Mouse (Mus musculus) limb, embryonic 10.5 days (tissue): Measurements from ENCODE around the gene Gm10428. TPM values are rescaled to one million over a fixed set of nuclear protein-coding genes. Genes with fewer than 3 reads are reported as not detected.
A peak's percentile ranks its signal among the peaks of the same experiment; 100 is the strongest.
"Not testable (repeated sequence)": the region's sequence is repeated elsewhere in the genome, so short reads cannot be mapped to it uniquely, and the experiment has no call there.

Source experiments
- DNase-seq: peaks from one replicate; pipeline ENCODE4 v3.0.0-alpha.2; 2017; ENCODE audit warnings: low spot score
- H3K27ac ChIP-seq: fragments of 300-500 bp; sonication (generic); 2 replicates; pipeline ENCODE4 v1.5.1; 2016; ENCODE audit warnings: mild to moderate bottlenecking
- H3K27me3 ChIP-seq: fragments of 300-500 bp; sonication (generic); 2 replicates; pipeline ENCODE4 v1.6.1; 2016; ENCODE audit warnings: low read depth, mild to moderate bottlenecking; ENCODE audit not compliant: poor library complexity, severe bottlenecking
- H3K36me3 ChIP-seq: fragments of 300-500 bp; sonication (generic); 2 replicates; pipeline ENCODE4 v1.6.1; 2016; ENCODE audit warnings: mild to moderate bottlenecking, moderate library complexity
- H3K4me1 ChIP-seq: fragments of 300-500 bp; sonication (generic); 2 replicates; pipeline ENCODE4 v1.6.1; 2016
- H3K4me3 ChIP-seq: fragments of 300-500 bp; sonication (generic); 2 replicates; pipeline ENCODE4 v1.5.1; 2016; ENCODE audit warnings: mild to moderate bottlenecking, moderate library complexity
- H3K9me3 ChIP-seq: fragments of 300-500 bp; sonication (generic); replicated peaks from 2 replicates; pipeline ENCODE4 v1.6.1; 2016; ENCODE audit warnings: mild to moderate bottlenecking
- WGBS: fragments of 180-500 bp; shearing (Covaris S2); methylation state at CpG from one replicate; pipeline ENCODE4 v1.1.7; 2016; 5-methylcytosine and 5-hydroxymethylcytosine counted together
- polyA plus RNA-seq: library from polyadenylated mRNA; unstranded; fragments of >200 nt; fragmentation: Nextera tagmentation; extraction: Ambion mirVana; gene quantifications from 2 replicates; pipeline ENCODE4 v1.2.1, GENCODE M21; 2016

Gm10428 gene
- polyA plus RNA-seq, 1 experiment from 2014 or later = not detected

DNA sequence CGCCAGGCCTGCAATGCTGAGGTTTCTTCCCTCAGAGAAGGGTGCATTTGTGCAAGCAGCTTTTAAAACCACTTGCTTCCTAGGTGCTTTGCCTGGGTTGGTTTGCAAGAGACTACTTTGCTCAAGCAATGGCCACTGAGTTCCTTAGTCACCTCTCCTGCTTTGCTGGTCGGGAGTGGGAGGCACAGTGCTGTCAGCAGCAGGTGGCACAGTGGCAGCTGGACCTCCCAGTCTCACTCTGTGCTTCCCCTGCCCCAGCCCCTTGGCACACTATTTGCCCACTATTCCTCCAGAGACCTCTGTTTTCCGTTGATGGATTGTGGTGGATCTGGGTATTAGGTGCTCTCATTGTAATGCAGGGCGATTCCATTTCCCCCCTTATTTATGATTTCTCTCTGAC lies 4.8 kb upstream of the Gm10428 start:
- no peak overlapping the region for H3K4me3 ChIP-seq

DNA sequence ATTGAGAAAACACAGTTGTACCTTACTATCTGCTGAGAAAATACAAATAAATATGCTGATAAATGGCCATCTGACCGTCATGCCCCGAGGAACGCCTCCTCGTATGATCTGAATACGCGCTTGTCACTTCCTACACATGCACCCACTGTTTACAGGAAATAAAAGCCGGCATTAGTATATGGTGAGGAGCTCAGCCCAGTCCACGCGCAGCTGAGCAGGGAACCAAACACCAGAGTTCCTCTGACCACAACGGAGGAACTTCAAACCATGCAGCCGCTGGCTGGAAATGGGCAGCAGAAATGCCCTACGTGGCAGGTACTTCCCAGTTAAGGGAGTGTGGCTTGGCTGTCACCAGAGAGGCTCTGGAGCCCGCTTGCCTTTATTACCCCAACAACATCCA lies 3.5 kb upstream of the Gm10428 start:
- not testable (repeated sequence) for DNase-seq, H3K27ac ChIP-seq, H3K4me3 ChIP-seq, H3K9me3 ChIP-seq, H3K36me3 ChIP-seq
- Histone ChIP-seq H3K4me1 (peaks cover 13% of the 10 kb centered on the region), H3K27me3 (peaks cover 31% of the 10 kb centered on the region)
- WGBS = 92% methylated on average over 13 of the region's 13 CpGs

More for the DNA sequence above, 4.8 kb upstream of the Gm10428 start:
- Histone ChIP-seq H3K27ac (no peak overlapping the region), H3K36me3 (no peaks in the 10 kb centered on the region), H3K27me3 (peaks cover 31% of the 10 kb centered on the region), H3K4me1 (peaks cover 23% of the 10 kb centered on the region), H3K9me3 (no peaks in the 10 kb centered on the region)
- 76% methylated on average over 4 of the region's 4 CpGs for whole genome bisulfite sequencing
- no peak for DNase-seq

DNA sequence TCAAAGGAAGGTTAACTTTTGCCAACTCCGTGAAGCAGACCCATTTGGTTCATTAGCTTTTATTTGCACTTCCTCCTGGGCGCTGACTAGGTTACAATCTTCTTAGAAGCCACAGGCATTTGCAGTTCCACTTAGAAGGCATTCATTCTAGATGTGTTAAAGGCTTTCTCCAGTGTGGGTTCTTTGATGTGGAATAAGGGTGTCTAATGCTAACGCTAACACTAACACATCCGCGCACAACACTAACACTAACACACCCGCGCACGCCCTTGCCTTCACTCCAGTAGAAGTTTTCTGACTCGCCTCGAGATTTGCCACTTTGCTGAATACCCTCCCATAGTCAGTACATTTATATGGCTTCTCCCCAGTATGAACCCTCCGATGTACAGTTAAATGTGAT lies 709 bp upstream of the Gm10428 start:
- Histone ChIP-seq H3K27ac (no peak overlapping the region), H3K9me3 (no peaks in the 10 kb centered on the region), H3K4me1 (peaks cover 11% of the 10 kb centered on the region), H3K36me3 (no peaks in the 10 kb centered on the region), H3K4me3 (no peak overlapping the region), H3K27me3 (peaks cover 39% of the 10 kb centered on the region)
- no peak for DNase-seq
- 51% methylated on average over 11 of the region's 11 CpGs for WGBS

DNA sequence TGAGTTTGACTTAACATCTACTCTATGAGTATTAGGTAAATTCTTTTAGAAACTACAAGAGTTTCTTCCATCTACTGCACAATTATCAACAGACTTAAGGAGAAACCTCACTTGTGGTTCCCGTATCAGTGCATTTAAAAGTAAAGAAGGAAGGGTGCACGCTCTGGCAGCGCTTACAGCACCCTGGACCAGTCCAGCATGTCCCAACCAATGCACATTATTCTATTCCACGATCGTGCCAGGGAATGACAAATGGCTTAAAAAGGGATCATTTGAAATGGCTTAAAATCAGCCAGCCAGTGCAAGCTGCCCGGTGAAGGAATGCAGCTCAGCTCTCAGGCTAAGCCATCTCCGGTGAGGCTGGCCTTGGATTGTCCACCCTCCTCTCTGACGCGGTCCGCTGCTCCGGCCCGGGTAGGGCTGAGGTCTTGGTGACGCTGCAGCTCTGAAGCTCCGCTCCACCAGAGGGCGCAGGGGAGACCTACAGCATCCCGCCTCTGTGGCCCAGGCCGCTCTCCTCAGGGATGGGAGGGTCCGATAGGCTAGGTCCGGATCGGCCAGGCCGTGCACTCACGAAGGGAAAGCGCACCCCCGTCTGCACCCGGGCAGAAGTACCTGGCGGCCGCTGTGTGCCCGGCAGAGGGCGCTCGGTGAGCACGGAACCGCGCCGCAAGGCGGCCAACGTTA lies 3.7 kb downstream of the Gm10428 start:
- peak overlapping the region; percentile 42; the same call in 1 of the 2 replicates for H3K27ac ChIP-seq
- H3K36me3 ChIP-seq = no peaks in the 10 kb centered on the region
- peak overlapping the region; percentile 37 for H3K4me3 ChIP-seq
- peaks cover 38% of the 10 kb centered on the region for H3K27me3 ChIP-seq
- DNase-seq = peak; percentile 98
- H3K4me1 ChIP-seq = peaks cover 12% of the 10 kb centered on the region
- 8% methylated on average over 36 of the region's 36 CpGs for WGBS
- H3K9me3 ChIP-seq = no peaks in the 10 kb centered on the region

DNA sequence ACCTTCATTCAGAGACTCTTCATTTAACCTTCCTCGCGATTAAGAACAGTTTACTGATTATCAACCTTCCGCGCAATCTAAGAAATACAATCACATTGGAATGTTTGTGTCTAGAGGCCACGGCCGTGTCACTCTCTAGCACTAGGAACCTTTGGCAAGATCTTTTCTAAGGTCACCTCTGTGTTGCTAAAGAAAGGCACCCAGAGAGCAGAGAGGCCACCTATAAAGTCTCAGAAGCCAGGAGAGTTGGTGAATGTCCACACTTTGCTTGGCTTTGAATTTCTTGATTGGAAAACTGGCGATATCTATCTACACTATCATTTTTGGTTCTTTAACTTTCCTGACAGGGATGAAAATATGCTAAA lies 4.2 kb downstream of the Gm10428 start:
- Histone ChIP-seq H3K9me3 (no peaks in the 10 kb centered on the region), H3K4me3 (peak overlapping the region; percentile 37), H3K4me1 (peaks cover 12% of the 10 kb centered on the region), H3K27ac (peak overlapping the region; percentile 42; the same call in 1 of the 2 replicates), H3K36me3 (no peaks in the 10 kb centered on the region), H3K27me3 (peaks cover 38% of the 10 kb centered on the region)
- no peak for DNase-seq
- 7% methylated on average over 7 of the region's 7 CpGs for WGBS

DNA sequence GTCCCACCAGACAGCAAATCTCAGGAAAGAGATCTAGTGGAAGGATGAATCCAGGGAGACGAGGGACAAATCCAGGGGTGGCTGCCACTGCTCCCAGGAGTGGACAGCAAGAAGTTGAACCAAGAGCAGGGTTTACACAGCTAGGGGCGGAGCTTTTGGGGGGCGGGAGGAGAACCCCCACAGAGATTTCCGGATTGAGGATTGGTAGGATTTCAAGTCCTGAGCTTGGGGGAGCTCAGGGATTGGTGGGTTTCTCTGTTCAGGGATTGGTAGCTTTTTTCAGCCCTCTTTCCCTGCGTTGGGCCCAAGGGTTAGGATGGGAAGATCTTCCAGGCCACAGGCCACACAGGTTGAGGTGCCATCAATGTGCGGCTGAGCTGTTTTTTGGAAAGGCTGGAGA lies 5.0 kb downstream of the Gm10428 start:
- Histone ChIP-seq H3K27me3 (peaks cover 38% of the 10 kb centered on the region), H3K9me3 (no peaks in the 10 kb centered on the region), H3K4me1 (peaks cover 10% of the 10 kb centered on the region), H3K4me3 (no peak overlapping the region), H3K27ac (no peak overlapping the region), H3K36me3 (no peaks in the 10 kb centered on the region)
- 80% methylated on average over 6 of the region's 6 CpGs for WGBS
- DNase-seq = no peak

DNA sequence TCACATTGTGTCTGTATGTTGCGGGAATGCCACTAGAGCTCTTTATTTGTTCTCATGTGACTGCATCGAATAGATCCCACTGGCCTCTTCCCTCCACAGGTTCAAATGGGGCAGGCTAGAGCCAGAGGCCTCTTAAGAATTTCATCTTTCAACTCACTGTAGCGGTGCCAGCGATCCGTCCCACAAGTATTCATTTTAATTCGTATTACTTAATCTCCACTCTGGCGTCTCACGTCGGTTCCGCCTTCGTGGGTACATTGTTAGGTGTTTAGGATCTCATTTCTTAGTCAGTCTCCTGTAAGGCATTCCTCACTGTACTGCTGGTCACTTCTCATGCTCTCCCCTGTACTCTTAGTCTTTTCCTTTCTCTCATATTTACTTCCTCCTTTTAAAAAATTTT lies 5.6 kb downstream of the Gm10428 start:
- H3K27me3 ChIP-seq = peaks cover 38% of the 10 kb centered on the region
- H3K4me1 ChIP-seq = peaks cover 10% of the 10 kb centered on the region
- no peak overlapping the region for H3K27ac ChIP-seq
- H3K9me3 ChIP-seq = no peaks in the 10 kb centered on the region
- H3K36me3 ChIP-seq = no peaks in the 10 kb centered on the region
- WGBS = 95% methylated on average over 11 of the region's 11 CpGs
- no peak for DNase-seq
- no peak overlapping the region for H3K4me3 ChIP-seq

DNA sequence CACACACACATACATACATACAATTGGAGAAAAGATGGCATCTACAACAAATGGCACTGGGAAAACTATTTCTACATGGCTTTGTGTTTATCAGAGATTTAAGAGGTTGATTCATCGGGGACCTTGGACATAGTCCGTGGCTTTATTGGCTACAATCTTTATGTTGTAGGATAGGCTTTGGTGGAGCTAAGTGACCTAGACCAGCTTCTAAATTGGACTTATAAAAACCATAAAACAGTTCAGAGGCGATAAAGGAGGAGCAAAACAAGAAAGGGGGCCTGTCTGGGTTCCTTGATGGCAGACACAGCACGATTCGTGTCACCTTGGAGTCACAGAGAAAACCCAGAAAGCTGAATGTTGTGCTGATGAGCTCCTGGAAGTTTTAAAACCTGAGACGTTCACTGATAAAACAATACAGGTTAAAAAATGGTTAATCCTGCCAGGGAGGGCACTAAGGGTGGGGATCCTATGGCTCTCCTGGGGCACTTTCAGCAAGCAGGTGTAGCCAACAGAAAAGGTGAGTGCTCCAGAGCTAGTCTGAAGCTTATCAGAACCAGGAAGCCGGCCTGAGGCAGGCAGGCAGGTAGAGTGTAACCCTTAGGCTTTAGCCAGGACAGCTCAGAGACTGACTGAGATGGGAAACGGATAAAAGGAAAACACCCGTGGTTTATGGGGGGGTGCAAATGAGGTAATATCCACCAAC lies 8.0 kb downstream of the Gm10428 start:
- no peak for DNase-seq
- Histone ChIP-seq H3K27me3 (peaks cover 28% of the 10 kb centered on the region), H3K27ac (no peak overlapping the region), H3K4me3 (no peak overlapping the region), H3K4me1 (peaks cover 10% of the 10 kb centered on the region), H3K9me3 (no peaks in the 10 kb centered on the region), H3K36me3 (no peaks in the 10 kb centered on the region)
- WGBS = 76% methylated on average over 9 of the region's 9 CpGs

DNA sequence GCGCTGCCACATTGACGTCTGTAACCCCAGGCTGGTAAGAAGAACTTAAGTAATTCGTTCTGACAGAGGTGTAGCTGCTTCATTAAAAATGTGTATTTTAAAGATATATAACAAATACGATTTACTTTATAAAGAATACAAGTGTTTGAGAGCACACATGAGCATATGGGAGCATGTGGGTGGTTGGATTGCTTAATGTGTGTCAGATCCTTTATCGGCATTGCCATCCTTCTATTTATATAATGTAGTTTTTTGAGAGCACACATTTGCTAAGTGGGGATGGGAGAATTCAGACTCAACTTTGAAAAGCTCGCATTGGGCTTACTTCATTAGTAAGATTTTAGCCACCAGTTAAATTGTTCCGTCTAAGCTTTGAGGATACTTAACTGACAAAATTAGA lies 23.6 kb downstream of the Gm10428 start:
- no peak overlapping the region for H3K4me3 ChIP-seq
- no peaks in the 10 kb centered on the region for H3K27me3 ChIP-seq
- peaks cover 35% of the 10 kb centered on the region for H3K9me3 ChIP-seq
- no peak overlapping the region for H3K27ac ChIP-seq
- DNase-seq = no peak
- H3K4me1 ChIP-seq = no peaks in the 10 kb centered on the region
- peaks cover 64% of the 10 kb centered on the region for H3K36me3 ChIP-seq
- 90% methylated on average over 7 of the region's 7 CpGs for WGBS

DNA sequence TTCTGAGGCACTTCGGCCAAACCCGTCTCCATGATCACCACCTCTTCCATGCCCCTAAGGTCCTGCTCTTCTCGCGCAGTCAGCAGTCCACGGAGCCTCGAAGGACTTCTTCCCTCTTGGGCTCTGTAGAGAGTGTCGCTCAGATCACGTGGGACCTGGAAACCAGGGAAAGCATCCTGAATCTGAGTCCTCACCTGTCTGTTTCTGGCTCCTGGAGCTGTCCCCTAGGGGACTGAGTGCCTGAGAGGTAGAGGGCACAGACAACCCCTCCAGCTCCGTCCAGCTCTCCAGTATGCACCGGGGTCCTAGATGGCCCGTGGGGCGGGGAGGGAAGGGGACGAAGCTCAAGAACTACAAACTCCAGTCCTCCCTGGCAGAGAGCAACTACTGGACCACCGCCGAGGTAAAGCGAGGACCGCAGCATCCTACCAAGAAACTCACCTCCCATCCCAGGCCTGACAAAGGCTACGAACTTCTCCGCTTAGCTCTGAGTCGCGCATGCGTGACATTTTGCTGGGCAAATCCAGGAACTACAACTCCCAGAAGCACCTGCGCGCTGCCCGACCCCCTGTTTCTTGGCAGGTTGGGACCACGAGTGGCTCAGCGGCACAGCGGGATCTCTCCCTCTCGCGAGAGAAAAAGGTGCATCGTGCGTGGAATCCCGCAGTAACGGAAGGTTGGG lies 36.2 kb downstream of the Gm10428 start, which contains the start of gene Zfp286:
Gene Zfp286, minus strand, starts transcription at position 528 of the 682 bp plus-strand sequence.
- WGBS = 9% methylated on average over 34 of the region's 34 CpGs

DNA sequence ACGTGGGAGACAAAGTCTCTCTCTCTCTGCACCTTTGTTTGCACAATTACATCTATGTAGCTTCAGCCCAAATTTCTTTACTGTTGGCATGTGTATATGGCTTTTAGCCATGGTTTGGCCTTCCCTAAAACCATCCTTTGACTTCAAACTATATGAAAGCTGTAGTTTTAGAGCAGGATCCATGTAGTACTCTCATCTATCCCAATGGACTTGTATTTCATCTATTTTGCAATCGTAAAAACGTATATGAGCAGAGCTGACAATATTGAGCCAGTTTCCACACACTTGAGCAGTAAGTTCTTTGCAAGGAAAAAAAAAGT lies 36.7 kb downstream of the Gm10428 start:
- H3K4me1 ChIP-seq = peaks cover 12% of the 10 kb centered on the region
- WGBS = 61% methylated on average over 3 of the region's 3 CpGs
- no peaks in the 10 kb centered on the region for H3K9me3 ChIP-seq
- DNase-seq = no peak
- H3K27ac ChIP-seq = peak overlapping the region; percentile 94
- peak overlapping the region; percentile 74 for H3K4me3 ChIP-seq
- H3K36me3 ChIP-seq = peaks cover 34% of the 10 kb centered on the region
- no peaks in the 10 kb centered on the region for H3K27me3 ChIP-seq

More for the DNA sequence above, 36.2 kb downstream of the Gm10428 start, which contains the start of gene Zfp286:
- H3K9me3 ChIP-seq = no peaks in the 10 kb centered on the region
- H3K27me3 ChIP-seq = no peaks in the 10 kb centered on the region
- DNase-seq = peak; percentile 94
- peaks cover 39% of the 10 kb centered on the region for H3K36me3 ChIP-seq
- H3K4me3 ChIP-seq = peak within 1 kb of the TSS; percentile 74
- peak within 1 kb of the TSS; percentile 94 for H3K27ac ChIP-seq
- H3K4me1 ChIP-seq = peaks cover 12% of the 10 kb centered on the region
